Mouse (Mus musculus) effector memory CD4-positive, alpha-beta T cell, adult 5 months (primary cell): Measurements from ENCODE around the gene BC049352. TPM values are rescaled to one million over a fixed set of nuclear protein-coding genes. Genes with fewer than 3 reads are reported as not detected.

Experiments
- polyA plus RNA-seq: library from polyadenylated mRNA; unstranded; fragments of 100-300 nt; shearing (Covaris generic); gene quantifications from one replicate; pipeline ENCODE4 v1.2.1, GENCODE M21; 2017

Gene BC049352
- 0.57 TPM for polyA plus RNA-seq

DNA sequence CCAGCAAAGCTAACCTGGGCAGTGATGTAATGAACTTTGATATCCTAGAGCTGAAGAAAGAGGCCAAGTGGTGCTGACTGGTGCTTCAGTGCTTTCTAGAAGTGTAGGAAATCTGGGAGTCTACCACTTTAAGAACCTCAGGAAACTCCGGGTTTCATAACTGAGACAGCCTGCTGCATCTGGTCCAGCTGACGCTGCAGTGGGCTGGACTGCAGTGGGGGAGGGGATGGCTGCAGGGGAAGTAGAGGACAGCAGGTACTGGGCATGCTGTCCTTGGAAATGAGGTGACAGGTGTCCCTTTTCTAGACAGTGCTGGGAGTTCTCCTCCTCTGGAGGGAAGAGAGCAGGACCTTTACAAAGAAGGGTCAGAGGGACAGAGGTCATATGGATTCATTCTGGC, at the start of gene BC049352:
Gene BC049352, plus strand, starts transcription at position 238 of the 400 bp plus-strand sequence.

DNA sequence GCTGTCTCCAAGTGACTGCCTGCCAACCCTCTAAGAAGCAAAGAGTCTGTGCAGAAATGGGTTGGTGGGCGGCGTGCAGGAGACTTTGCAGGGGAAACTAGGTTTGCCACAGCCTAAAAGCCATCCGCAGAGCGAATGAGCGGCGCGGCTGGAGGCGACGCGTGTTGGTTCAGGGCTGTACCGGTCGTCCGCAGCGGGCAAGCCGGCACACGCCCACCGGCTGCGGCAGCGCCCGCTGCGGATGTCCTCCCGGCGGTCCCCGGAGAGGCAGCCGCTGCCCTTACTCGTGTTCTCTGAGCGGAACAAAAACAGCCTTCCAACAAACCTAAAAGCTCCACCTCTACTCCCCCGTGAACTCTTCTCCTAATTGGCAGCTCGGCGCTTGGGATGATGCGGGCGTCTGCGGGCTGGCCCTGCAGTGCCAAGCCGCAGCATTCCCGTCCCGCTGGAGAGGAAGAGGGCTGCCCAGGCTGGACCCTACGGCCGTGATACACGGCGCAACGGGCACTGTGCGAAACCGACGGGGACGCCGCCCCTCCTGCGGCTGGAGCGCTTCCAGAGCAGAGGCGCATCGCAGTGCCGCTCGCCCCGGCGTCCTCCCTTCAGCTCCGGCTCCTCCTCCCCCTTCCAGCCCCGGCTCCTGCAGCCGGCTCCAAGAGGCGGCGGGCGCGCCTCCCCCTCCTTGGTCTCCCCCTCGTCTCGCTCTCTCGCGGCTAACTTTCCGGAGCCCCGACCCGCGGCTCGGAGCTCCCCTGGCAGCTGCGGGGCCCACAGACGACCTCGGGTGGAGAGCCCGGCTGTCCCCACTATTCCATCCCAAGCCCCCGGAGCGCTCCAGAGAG, 43.4 kb upstream of the BC049352 start, which contains the start of gene Scn4b:
Gene Scn4b, plus strand, starts transcription at position 205 of the 842 bp plus-strand sequence.

DNA sequence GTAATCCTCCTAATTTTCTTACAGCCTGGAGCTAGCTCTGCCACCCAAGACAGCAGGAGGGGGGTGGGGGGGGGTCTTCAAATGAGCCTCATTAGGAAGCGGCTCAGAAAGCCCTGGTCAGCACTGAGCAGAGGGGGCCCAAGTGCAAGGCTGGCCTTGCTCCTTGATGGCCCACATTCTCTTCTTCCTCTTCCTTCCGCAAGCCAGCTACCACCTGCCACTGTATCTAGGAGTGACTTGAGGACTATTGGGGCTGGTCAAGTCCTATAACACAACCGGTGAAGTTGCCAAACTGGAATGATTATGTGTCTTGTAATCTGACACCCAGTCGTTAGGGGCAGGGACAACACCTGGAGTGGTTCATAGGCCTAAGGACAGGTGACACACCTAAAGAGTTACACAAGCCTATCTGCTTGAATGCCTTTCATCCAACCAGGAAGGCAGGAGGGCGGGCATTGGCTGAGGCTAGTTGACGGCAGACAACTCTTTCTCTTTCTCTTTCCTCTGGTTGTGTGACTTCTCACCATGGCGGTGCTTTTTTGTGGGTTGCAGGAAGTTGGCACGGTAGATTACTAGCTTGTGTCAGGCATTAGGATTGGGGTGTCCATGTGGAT, 22.1 kb downstream of the BC049352 start, which contains the start of gene Tmprss4:
Gene Tmprss4, minus strand, starts transcription at position 296 of the 614 bp plus-strand sequence.

DNA sequence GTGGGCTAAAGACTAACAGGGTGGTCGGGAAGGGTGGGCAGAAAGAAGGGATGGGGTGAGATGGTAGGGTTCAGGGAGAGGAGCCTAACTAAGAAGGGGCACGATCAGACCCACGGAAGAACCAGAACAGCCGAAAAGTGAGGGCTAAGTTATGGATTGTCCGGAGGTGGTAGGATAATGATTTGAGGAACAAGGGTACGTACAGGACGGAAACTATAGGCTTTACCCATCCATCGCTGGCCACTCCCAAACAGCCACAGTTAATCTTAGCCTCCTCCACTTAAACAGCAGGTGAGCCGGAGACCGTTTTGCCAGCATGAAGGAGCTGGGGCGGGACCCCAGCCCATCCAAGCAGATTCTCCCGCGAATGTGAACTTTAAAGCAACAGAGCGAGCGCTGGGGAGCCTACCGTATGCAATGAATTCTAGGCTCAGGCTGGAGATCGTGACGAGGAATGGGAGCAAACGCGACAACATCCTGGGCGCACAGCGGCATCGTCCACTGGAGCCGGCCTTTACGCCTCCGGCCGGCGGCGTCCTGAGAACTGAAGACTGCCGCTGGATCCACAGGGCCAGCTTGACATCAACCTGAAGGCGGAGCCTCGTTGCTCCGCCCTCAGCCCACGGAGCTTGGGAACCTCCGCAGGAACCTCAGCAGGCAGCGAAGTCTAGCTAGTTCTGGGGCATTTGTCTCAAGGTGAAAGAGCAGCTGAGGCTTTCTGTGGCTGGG, 87.0 kb downstream of the BC049352 start, which contains the start of gene Il10ra:
Gene Il10ra, minus strand, starts transcription at position 553 of the 729 bp plus-strand sequence.

Other genes starting within 250 kb of the BC049352 start
- gene Ube4a, start 216.4 kb upstream of the BC049352 start, polyA plus RNA-seq: 35.7 TPM
- 762 TPM for gene Cd3g, start 201.6 kb upstream of the BC049352 start, polyA plus RNA-seq
- gene Cd3d, start 200.2 kb upstream of the BC049352 start, polyA plus RNA-seq: 472 TPM
- gene Cd3e, start 172.4 kb upstream of the BC049352 start, polyA plus RNA-seq: 926 TPM
- 0.46 TPM for gene Mpzl2, start 142.2 kb upstream of the BC049352 start, polyA plus RNA-seq
- gene Mpzl3, start 126.8 kb upstream of the BC049352 start, polyA plus RNA-seq: 26.8 TPM
- gene Jaml, start 102.8 kb upstream of the BC049352 start, polyA plus RNA-seq: 4.1 TPM
- gene Scn2b, start 64.2 kb upstream of the BC049352 start, polyA plus RNA-seq: not detected
- 0.17 TPM for gene Scn4b, start 43.6 kb upstream of the BC049352 start, polyA plus RNA-seq
- gene Tmprss4, start 22.1 kb downstream of the BC049352 start, polyA plus RNA-seq: not detected
- gene Il10ra, start 87.1 kb downstream of the BC049352 start, polyA plus RNA-seq: 28.8 TPM
- not detected for gene Tmprss13, start 137.1 kb downstream of the BC049352 start, polyA plus RNA-seq
- not detected for gene Fxyd6, start 188.2 kb downstream of the BC049352 start, polyA plus RNA-seq
- not detected for gene Fxyd2, start 217.7 kb downstream of the BC049352 start, polyA plus RNA-seq
- gene Dscaml1, start 244.6 kb downstream of the BC049352 start, polyA plus RNA-seq: not detected